Mouse (Mus musculus): ENCODE data around the gene Elf1. TPM values are rescaled to one million over a fixed set of nuclear protein-coding genes. Genes with fewer than 3 reads are reported as not detected.

The Elf1 gene
- polyA plus RNA-seq, 1 experiment = 3.6 TPM

- no peaks in the 10 kb centered on the region for H3K27me3 ChIP-seq (ENCODE audit: control insufficient read depth, insufficient read depth, insufficient read length)
- H3K79me2 ChIP-seq (ENCODE audit: control insufficient read depth, insufficient read depth) = peaks cover 68% of the 10 kb centered on the region
- no peak overlapping the region for H3ac ChIP-seq (ENCODE audit: control insufficient read depth, insufficient read length)
- no peak overlapping the region for H3K4me2 ChIP-seq (ENCODE audit: low read depth)
- no peak for TF ChIP-seq E2F4 (IDR thresholded peaks at IDR 0.05; ENCODE audit: insufficient read depth)
- TF ChIP-seq CEBPB (IDR thresholded peaks at IDR 0.05; ENCODE audit: insufficient read depth, poor library complexity, severe bottlenecking) = no peak
- TF ChIP-seq TCF12 (IDR thresholded peaks at IDR 0.05; ENCODE audit: insufficient read depth, poor library complexity, severe bottlenecking) = no peak
- TF ChIP-seq TCF3 (IDR thresholded peaks at IDR 0.05; ENCODE audit: insufficient read length, low read depth) = no peak
- TF ChIP-seq USF1 (IDR thresholded peaks at IDR 0.05; ENCODE audit: low read depth) = no peak
- TF ChIP-seq POLR2AphosphoS2 (IDR thresholded peaks at IDR 0.05; ENCODE audit: insufficient read length, low read depth) = no peak
- TF ChIP-seq MYOD1 (IDR thresholded peaks at IDR 0.05; ENCODE audit: control insufficient read depth in 1 of 3, insufficient read length in 2 of 3, low read depth in 2 of 3) = no peak
- TF ChIP-seq MAX (IDR thresholded peaks at IDR 0.05; ENCODE audit: low read depth) = no peak
- TF ChIP-seq SRF (IDR thresholded peaks at IDR 0.05; ENCODE audit: control insufficient read depth, insufficient read length, low read depth) = no peak
- no peak for TF ChIP-seq MYOG (IDR thresholded peaks at IDR 0.05; ENCODE audit: control insufficient read depth in 1 of 3, insufficient read depth in 1 of 3, insufficient read length in 2 of 3, low read depth in 2 of 3)
- no peak for TF ChIP-seq REST (IDR thresholded peaks at IDR 0.05; ENCODE audit: insufficient read depth, insufficient read length)
- TF ChIP-seq POLR2A (IDR thresholded peaks at IDR 0.05; ENCODE audit: insufficient read length, low read depth) = no peak
- H3K36me3 ChIP-seq (ENCODE audit: control insufficient read depth, insufficient read depth) = peaks cover 2% of the 10 kb centered on the region
- no peak overlapping the region for H3K4me3 ChIP-seq
Observed at GRCm38 (mm10) chr14:79591611-79592010, 110.6 kb downstream of the Elf1 start.

- no peak overlapping the region for H3ac ChIP-seq (ENCODE audit: control insufficient read depth, insufficient read length)
- H3K27me3 ChIP-seq (ENCODE audit: control insufficient read depth, insufficient read depth, insufficient read length) = no peaks in the 10 kb centered on the region
- peaks cover 26% of the 10 kb centered on the region for H3K36me3 ChIP-seq (ENCODE audit: control insufficient read depth, insufficient read depth)
- H3K4me3 ChIP-seq = no peak overlapping the region
- no peak overlapping the region for H3K4me2 ChIP-seq (ENCODE audit: low read depth)
- peaks cover 53% of the 10 kb centered on the region for H3K79me2 ChIP-seq (ENCODE audit: control insufficient read depth, insufficient read depth)
- no peak for TF ChIP-seq CEBPB (IDR thresholded peaks at IDR 0.05; ENCODE audit: insufficient read depth, poor library complexity, severe bottlenecking)
- TF ChIP-seq MYOD1 (IDR thresholded peaks at IDR 0.05; ENCODE audit: control insufficient read depth in 1 of 3, insufficient read length in 2 of 3, low read depth in 2 of 3) = no peak
Observed at GRCm38 (mm10) chr14:79594069-79594468, 113.1 kb downstream of the Elf1 start.

- TF ChIP-seq POLR2A (IDR thresholded peaks at IDR 0.05; ENCODE audit: insufficient read length, low read depth) (no peak), TCF3 (IDR thresholded peaks at IDR 0.05; ENCODE audit: insufficient read length, low read depth) (no peak), E2F4 (IDR thresholded peaks at IDR 0.05; ENCODE audit: insufficient read depth) (no peak), MYOG (IDR thresholded peaks at IDR 0.05; ENCODE audit: control insufficient read depth in 1 of 3, insufficient read depth in 1 of 3, insufficient read length in 2 of 3, low read depth in 2 of 3) (no peak), MAX (IDR thresholded peaks at IDR 0.05; ENCODE audit: low read depth) (no peak), CEBPB (IDR thresholded peaks at IDR 0.05; ENCODE audit: insufficient read depth, poor library complexity, severe bottlenecking) (no peak), SRF (IDR thresholded peaks at IDR 0.05; ENCODE audit: control insufficient read depth, insufficient read length, low read depth) (no peak), USF1 (IDR thresholded peaks at IDR 0.05; ENCODE audit: low read depth) (no peak), TCF12 (IDR thresholded peaks at IDR 0.05; ENCODE audit: insufficient read depth, poor library complexity, severe bottlenecking) (no peak), POLR2AphosphoS2 (IDR thresholded peaks at IDR 0.05; ENCODE audit: insufficient read length, low read depth) (no peak), MYOD1 (IDR thresholded peaks at IDR 0.05; ENCODE audit: control insufficient read depth in 1 of 3, insufficient read length in 2 of 3, low read depth in 2 of 3) (no peak), REST (IDR thresholded peaks at IDR 0.05; ENCODE audit: insufficient read depth, insufficient read length) (no peak)
- H3K36me3 ChIP-seq (ENCODE audit: control insufficient read depth, insufficient read depth) = peaks cover 49% of the 10 kb centered on the region
- H3K79me2 ChIP-seq (ENCODE audit: control insufficient read depth, insufficient read depth) = peaks cover 30% of the 10 kb centered on the region
- no peak overlapping the region for H3K4me3 ChIP-seq
- H3ac ChIP-seq (ENCODE audit: control insufficient read depth, insufficient read length) = no peak overlapping the region
- no peaks in the 10 kb centered on the region for H3K27me3 ChIP-seq (ENCODE audit: control insufficient read depth, insufficient read depth, insufficient read length)
- H3K4me2 ChIP-seq (ENCODE audit: low read depth) = no peak overlapping the region
Observed at GRCm38 (mm10) chr14:79596602-79597001, 115.6 kb downstream of the Elf1 start.

GRCm38 (mm10) chr14:79605881-79606280, 124.9 kb downstream of the Elf1 start:
- Histone ChIP-seq H3ac (ENCODE audit: control insufficient read depth, insufficient read length) (no peak overlapping the region), H3K79me2 (ENCODE audit: control insufficient read depth, insufficient read depth) (no peaks in the 10 kb centered on the region), H3K36me3 (ENCODE audit: control insufficient read depth, insufficient read depth) (peaks cover 71% of the 10 kb centered on the region), H3K4me3 (no peak overlapping the region), H3K27me3 (ENCODE audit: control insufficient read depth, insufficient read depth, insufficient read length) (no peaks in the 10 kb centered on the region), H3K4me2 (ENCODE audit: low read depth) (no peak overlapping the region)
- TF ChIP-seq SRF (IDR thresholded peaks at IDR 0.05; ENCODE audit: control insufficient read depth, insufficient read length, low read depth) (no peak), USF1 (IDR thresholded peaks at IDR 0.05; ENCODE audit: low read depth) (no peak), MYOD1 (IDR thresholded peaks at IDR 0.05; ENCODE audit: control insufficient read depth in 1 of 3, insufficient read length in 2 of 3, low read depth in 2 of 3) (no peak), E2F4 (IDR thresholded peaks at IDR 0.05; ENCODE audit: insufficient read depth) (no peak), POLR2AphosphoS2 (IDR thresholded peaks at IDR 0.05; ENCODE audit: insufficient read length, low read depth) (no peak), TCF12 (IDR thresholded peaks at IDR 0.05; ENCODE audit: insufficient read depth, poor library complexity, severe bottlenecking) (no peak), CEBPB (IDR thresholded peaks at IDR 0.05; ENCODE audit: insufficient read depth, poor library complexity, severe bottlenecking) (no peak), MAX (IDR thresholded peaks at IDR 0.05; ENCODE audit: low read depth) (no peak), POLR2A (IDR thresholded peaks at IDR 0.05; ENCODE audit: insufficient read length, low read depth) (no peak), REST (IDR thresholded peaks at IDR 0.05; ENCODE audit: insufficient read depth, insufficient read length) (no peak), MYOG (IDR thresholded peaks at IDR 0.05; ENCODE audit: control insufficient read depth in 1 of 3, insufficient read depth in 1 of 3, insufficient read length in 2 of 3, low read depth in 2 of 3) (no peak), TCF3 (IDR thresholded peaks at IDR 0.05; ENCODE audit: insufficient read length, low read depth) (no peak)

- Histone ChIP-seq H3K4me2 (ENCODE audit: low read depth) (no peak overlapping the region), H3K27me3 (ENCODE audit: control insufficient read depth, insufficient read depth, insufficient read length) (no peaks in the 10 kb centered on the region), H3K4me3 (no peak overlapping the region), H3ac (ENCODE audit: control insufficient read depth, insufficient read length) (no peak overlapping the region), H3K79me2 (ENCODE audit: control insufficient read depth, insufficient read depth) (no peaks in the 10 kb centered on the region), H3K36me3 (ENCODE audit: control insufficient read depth, insufficient read depth) (peaks cover 73% of the 10 kb centered on the region)
- no peak for TF ChIP-seq TCF12 (IDR thresholded peaks at IDR 0.05; ENCODE audit: insufficient read depth, poor library complexity, severe bottlenecking)
- TF ChIP-seq SRF (IDR thresholded peaks at IDR 0.05; ENCODE audit: control insufficient read depth, insufficient read length, low read depth) = no peak
- no peak for TF ChIP-seq TCF3 (IDR thresholded peaks at IDR 0.05; ENCODE audit: insufficient read length, low read depth)
- no peak for TF ChIP-seq REST (IDR thresholded peaks at IDR 0.05; ENCODE audit: insufficient read depth, insufficient read length)
- TF ChIP-seq E2F4 (IDR thresholded peaks at IDR 0.05; ENCODE audit: insufficient read depth) = no peak
- TF ChIP-seq MYOD1 (IDR thresholded peaks at IDR 0.05; ENCODE audit: control insufficient read depth in 1 of 3, insufficient read length in 2 of 3, low read depth in 2 of 3) = no peak
- TF ChIP-seq MAX (IDR thresholded peaks at IDR 0.05; ENCODE audit: low read depth) = no peak
- no peak for TF ChIP-seq CEBPB (IDR thresholded peaks at IDR 0.05; ENCODE audit: insufficient read depth, poor library complexity, severe bottlenecking)
- TF ChIP-seq MYOG (IDR thresholded peaks at IDR 0.05; ENCODE audit: control insufficient read depth in 1 of 3, insufficient read depth in 1 of 3, insufficient read length in 2 of 3, low read depth in 2 of 3) = no peak
- no peak for TF ChIP-seq POLR2AphosphoS2 (IDR thresholded peaks at IDR 0.05; ENCODE audit: insufficient read length, low read depth)
- TF ChIP-seq USF1 (IDR thresholded peaks at IDR 0.05; ENCODE audit: low read depth) = no peak
- no peak for TF ChIP-seq POLR2A (IDR thresholded peaks at IDR 0.05; ENCODE audit: insufficient read length, low read depth)
Observed at GRCm38 (mm10) chr14:79606392-79606791, 125.4 kb downstream of the Elf1 start.

Measured in myocyte (in vitro differentiated cells).